11 mouse cellular contexts compared by ENCODE assay signal in the genomic region with DNA sequence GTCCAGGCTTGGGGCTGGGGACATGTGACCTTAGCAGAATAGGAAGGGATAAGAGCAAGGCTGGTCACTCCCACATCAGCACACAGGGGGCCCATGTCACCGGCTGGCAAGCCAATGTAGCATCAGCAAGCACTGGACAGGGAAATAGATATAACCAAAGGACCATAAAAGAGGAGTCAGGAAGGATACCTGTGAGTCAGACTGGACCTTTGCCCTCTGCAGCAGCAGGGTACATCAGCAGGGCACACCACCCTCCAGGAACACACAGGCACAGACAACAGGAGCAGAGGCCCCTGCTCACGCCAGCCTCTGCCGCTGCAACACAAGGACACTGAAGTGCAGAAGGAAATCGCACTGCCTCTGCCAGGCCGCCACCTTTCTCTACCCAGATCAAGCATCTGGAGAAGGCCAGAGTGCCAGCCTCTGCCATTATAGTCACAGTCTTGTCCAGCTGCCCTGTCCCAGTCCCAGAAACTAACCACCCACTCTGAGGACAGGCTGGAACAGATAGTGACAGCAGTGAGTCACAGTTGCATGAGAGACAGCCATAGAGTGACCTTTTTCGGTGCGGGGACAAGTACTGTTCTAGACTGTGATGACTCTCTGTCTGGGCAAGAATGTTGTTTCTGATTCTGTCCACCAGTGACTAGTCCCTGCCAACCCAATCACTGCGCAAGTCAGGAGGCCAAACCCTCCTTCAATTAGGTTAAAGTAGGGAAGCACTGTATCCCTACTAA.
"Had no signal": no experiment of that assay in that cellular context is flagged by ENCODE, and none has a peak within 500 bp of the region (broad histone marks: within the 10 kb centered on the region; RNA-seq: fewer than 3 reads in every experiment).

No protein-coding gene starts in this region.

- DNase-seq: kidney, postnatal 10 days; kidney, postnatal 4 days; lung, postnatal 36 days; retina, postnatal 1 day; right cerebral cortex, postnatal 14 days; thymus, postnatal 36 days had no signal

- H3K9ac ChIP-seq: limb, embryonic 15.5 days; liver, embryonic 12.5 days; lung, embryonic 15.5 days; midbrain, embryonic 13.5 days; neural tube, embryonic 12.5 days had no signal

- H3K4me1 ChIP-seq: liver, embryonic 12.5 days; lung, embryonic 15.5 days had no signal

- H3K4me2 ChIP-seq: limb, embryonic 15.5 days; liver, embryonic 12.5 days; lung, embryonic 15.5 days; midbrain, embryonic 13.5 days; neural tube, embryonic 12.5 days had no signal

- H3K27ac ChIP-seq: limb, embryonic 15.5 days; liver, embryonic 12.5 days; lung, embryonic 15.5 days; midbrain, embryonic 13.5 days; neural tube, embryonic 12.5 days had no signal

- H3K36me3 ChIP-seq: limb, embryonic 15.5 days; liver, embryonic 12.5 days; lung, embryonic 15.5 days; midbrain, embryonic 13.5 days; neural tube, embryonic 12.5 days had no signal

- H3K27me3 ChIP-seq: limb, embryonic 15.5 days; liver, embryonic 12.5 days; lung, embryonic 15.5 days; neural tube, embryonic 12.5 days had no signal

- H3K9me3 ChIP-seq: limb, embryonic 15.5 days; liver, embryonic 12.5 days; lung, embryonic 15.5 days; midbrain, embryonic 13.5 days; neural tube, embryonic 12.5 days had no signal

- ATAC-seq: liver, embryonic 12.5 days; midbrain, embryonic 13.5 days had no signal

- H3K4me3 ChIP-seq: limb, embryonic 15.5 days; liver, embryonic 12.5 days; lung, embryonic 15.5 days; midbrain, embryonic 13.5 days; neural tube, embryonic 12.5 days had no signal
